Mouse (Mus musculus) thymus, postnatal 25 days (tissue): Measurements from ENCODE around the gene Nhlrc2.

Source experiments
- DNase-seq: peaks from one replicate; pipeline ENCODE4 v3.0.0; 2022

Gene Nhlrc2

GRCm38 (mm10) chr19:56627881-56628472 lies 79.9 kb downstream of the Nhlrc2 start:
- DNase-seq = no peak

- no peak for DNase-seq
Observed at GRCm38 (mm10) chr19:56629647-56630046, 81.6 kb downstream of the Nhlrc2 start.

GRCm38 (mm10) chr19:56631017-56631416 lies 83.0 kb downstream of the Nhlrc2 start:
- no peak for DNase-seq

- DNase-seq = no peak
Observed at GRCm38 (mm10) chr19:56631451-56631901, 83.4 kb downstream of the Nhlrc2 start.

GRCm38 (mm10) chr19:56637035-56637683 lies 89.1 kb downstream of the Nhlrc2 start:
- DNase-seq = no peak

GRCm38 (mm10) chr19:56637684-56638049 lies 89.6 kb downstream of the Nhlrc2 start:
- no peak for DNase-seq

- no peak for DNase-seq
Observed at GRCm38 (mm10) chr19:56647451-56648120, 99.5 kb downstream of the Nhlrc2 start.

- no peak for DNase-seq
Observed at GRCm38 (mm10) chr19:56651262-56651661, 103.2 kb downstream of the Nhlrc2 start.

- no peak for DNase-seq
Observed at GRCm38 (mm10) chr19:56652034-56652962, 104.2 kb downstream of the Nhlrc2 start.
